Mouse (Mus musculus) fibroblast of lung, adult 2 months (primary cell): Measurements from ENCODE around the gene Hist1h2br.
"Not testable (repeated sequence)": the region's sequence is repeated elsewhere in the genome, so short reads cannot be mapped to it uniquely, and the experiment has no call there.

ENCODE experiments used
- DNase-seq: peaks from one replicate; pipeline ENCODE4 v3.0.0-alpha.2; 2011; ENCODE audit warnings: low read depth

Gene Hist1h2br

DNA sequence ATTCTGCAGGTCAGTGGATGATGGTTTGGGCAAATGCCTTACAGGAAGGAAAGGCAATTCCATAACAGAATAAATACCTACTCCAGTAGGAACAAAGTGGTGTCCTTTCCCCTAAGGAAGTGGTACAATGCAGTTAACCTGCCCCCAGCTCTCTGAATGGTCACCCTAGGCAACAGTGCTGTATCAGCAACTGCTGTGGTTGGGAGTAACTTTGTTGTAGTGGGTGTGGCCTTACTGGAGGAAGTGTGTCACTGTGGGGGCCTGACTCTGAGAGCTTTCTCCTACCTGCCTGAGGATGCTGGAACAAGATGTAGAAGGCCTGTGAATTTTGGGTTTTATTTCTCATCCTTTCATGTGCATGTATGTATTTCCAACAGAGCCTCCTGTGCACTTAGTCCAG, 12.8 kb downstream of the Hist1h2br start:
- not testable (repeated sequence) for DNase-seq

DNA sequence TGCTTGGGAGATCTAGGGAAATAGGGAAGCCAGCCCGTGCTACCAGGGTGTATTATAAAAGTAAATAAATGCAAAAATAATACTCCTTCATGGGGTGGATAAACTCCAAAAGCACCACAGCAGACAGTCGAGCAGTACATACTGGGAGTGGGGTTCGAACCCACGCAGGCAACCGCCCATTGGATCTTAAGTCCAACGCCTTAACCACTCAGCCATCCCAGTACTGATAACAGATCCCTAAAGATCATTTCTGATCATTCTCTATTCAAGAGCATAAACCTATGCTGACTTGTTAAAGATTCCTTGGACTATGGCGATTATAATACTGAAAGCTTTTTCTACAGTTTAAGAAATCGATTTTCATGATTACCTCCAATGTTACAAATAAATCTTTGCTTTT, 14.3 kb downstream of the Hist1h2br start:
- DNase-seq = no peak

DNA sequence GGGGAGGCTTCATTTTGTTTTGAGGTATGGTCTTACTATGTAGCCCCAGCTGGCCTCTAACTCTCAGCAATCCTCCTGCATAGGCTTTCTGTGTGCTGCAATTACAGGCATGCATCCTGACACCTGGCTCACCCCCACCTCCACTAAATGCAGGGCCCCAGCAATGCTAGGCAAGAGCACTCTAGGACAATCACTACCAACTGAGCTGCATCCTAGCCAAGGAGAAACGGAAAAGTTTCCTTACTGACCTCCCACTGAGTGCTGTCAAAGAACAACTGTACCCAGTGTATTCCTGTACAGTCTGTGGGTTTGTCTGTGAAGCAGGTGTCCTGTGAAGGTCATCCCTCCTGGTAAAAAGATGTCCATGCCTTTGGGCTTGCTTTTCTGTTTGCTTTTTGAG, 17.2 kb downstream of the Hist1h2br start:
- DNase-seq = not testable (repeated sequence)

DNA sequence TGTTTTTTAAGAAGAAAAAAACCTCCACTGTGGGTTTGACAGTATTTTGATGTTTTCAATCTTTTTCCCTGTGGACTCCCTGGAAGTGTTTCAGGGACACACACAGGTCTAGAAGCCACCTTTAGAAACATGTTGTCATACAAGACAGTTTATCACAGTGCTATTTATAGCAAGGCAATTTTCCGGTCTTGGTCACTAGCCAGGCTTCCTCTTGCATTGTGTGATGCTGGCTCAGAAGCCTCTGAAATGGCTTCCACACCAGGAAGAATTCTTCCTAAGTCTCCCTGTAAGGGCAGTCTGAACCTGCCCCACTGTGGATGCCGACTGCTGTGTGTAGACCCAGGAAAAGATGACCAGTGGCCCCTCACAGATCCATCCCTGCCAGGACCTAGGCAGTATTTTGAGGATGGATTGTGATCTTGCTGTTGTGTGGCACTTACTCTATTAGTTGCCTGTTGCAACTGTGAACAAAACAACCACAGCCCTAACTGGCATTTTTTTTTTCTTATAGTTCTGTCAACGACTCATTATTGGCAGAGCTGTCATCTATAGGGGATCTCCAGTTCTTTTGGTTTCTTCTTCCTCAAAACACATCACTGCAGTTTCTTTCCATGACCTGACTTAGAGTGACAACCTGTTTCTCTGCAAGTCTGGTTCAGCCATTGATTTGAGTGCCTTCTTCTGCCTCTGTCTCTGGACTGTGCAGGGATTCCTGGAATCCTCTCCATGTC, 18.8 kb downstream of the Hist1h2br start:
- DNase-seq = no peak

DNA sequence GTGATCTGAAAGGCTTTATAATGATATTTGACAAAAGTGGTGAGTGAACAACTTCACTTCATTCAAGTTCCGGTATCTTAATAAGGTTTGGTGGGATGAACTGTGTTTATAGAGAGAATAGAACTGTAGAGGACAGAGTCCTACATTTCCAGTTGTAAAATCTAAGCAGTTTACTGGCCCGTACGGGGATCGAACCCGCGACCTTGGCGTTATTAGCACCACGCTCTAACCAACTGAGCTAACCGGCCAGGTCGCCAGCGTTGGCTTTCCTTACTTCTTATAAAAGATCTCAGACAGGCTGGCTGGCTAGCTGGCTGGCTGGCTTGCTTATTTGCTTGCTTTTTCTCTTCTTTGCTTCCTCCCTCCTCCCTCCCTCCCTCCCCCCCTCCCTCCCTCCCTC, 21.6 kb downstream of the Hist1h2br start:
- no peak for DNase-seq

DNA sequence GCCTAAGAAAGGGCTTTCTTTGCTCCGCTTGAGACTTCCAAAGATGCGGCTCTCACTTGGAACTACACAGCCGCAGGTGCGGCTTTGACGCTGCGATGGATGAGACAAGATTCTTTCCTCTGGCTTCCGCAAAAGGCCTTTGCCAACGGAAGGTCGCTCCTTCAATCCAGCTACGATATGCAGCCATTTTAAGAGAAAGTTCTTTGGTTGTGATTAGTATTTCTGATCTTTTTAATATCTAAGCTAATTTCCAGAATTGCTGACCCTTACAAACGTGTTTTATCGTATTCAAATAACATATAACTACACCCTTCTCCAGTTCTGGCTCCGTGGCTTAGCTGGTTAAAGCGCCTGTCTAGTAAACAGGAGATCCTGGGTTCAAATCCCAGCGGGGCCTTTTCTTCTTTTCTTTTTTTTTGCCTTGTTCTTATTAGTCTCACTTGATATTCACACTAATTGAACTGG, 22.2 kb downstream of the Hist1h2br start:
- no peak for DNase-seq

DNA sequence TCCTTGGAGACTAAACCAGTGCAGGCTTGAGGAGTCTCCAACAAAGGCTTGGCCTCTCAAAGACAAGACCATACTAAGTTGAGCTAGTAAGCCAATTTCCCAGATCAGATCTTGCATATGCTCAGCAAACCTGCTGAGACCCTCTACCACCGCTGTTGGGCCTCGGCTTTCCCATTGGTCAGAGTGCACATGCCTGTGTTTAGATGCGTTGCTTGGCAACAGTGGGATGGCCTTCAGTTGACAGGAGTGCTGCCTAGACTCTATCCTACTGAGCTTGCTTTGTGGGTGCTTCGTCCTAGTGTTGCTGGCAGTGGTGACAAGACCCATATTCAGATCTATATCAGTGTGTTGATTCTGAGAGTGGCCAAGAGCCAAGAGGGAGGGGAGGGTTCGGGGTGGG, 28.1 kb downstream of the Hist1h2br start:
- DNase-seq = no peak

DNA sequence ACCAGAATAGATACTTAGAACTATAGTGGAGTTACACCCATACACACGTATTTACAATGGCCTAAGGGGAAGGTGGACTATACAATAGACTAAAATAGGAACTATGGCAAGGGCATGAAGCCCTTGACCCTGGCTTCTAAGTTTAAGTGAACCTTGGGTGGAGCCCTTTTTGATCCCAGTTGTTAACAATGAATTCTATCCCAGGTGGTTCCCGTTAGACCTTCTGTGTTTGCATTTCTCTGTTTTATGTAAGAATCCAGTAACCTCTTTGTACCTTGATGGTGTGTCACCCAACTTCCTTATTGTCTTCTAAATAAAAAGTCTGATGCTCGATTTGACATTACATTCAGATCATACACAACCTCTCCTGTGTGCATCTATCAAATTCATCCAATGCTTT, 32.0 kb downstream of the Hist1h2br start:
- not testable (repeated sequence) for DNase-seq

DNA sequence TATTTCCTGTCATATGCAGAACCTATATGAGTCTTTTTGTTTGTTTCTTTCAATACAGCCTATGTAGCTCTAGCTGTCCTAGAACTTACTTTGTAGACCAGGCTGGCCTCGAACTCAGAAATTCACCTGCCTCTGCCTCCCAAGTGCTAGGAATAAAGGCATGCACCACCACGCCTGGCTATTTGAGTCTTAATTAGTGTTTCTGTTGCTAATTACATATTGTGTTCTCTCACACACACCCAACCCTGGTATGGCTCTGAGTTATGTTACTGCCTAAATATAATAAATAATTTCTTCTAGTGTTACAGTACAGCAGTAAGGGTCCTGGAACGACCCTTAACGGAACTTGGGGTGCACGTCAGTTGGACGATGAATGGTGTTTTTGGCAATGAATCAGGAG, 47.2 kb downstream of the Hist1h2br start:
- no peak for DNase-seq

DNA sequence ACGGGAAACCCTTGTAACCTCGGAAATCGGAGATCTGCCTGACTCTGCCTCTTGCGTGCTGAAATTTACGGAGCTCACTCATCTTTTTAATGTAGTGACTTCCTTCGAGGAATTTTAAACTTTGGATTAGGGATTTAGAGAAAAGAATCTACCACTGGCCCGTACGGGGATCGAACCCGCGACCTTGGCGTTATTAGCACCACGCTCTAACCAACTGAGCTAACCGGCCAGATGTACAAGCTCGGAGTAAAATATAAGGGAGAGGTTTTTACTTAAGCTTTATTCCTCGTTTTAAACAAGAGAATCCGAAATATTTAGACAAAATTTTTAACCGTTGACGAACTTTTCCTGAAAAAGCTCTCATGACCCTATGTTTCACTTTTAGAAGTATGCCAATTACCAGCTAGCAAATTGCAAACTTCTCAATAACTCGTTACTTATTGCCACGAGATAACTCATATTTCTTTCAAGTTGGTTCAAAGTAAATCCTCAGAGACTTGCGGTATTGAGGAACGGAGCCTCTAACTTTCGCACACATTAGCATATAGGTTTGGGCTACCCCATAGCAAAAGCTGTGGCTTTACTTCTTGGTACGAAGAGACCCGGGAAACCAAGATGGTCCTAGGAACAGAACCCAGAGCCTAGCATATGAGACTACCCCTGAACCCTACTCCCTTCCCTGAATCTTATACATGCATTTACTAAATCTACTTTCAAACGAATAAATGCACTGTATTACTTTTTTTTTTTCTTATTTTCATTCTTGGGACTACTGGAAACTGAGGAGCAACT, 48.5 kb downstream of the Hist1h2br start:
- peak; percentile 26 for DNase-seq

DNA sequence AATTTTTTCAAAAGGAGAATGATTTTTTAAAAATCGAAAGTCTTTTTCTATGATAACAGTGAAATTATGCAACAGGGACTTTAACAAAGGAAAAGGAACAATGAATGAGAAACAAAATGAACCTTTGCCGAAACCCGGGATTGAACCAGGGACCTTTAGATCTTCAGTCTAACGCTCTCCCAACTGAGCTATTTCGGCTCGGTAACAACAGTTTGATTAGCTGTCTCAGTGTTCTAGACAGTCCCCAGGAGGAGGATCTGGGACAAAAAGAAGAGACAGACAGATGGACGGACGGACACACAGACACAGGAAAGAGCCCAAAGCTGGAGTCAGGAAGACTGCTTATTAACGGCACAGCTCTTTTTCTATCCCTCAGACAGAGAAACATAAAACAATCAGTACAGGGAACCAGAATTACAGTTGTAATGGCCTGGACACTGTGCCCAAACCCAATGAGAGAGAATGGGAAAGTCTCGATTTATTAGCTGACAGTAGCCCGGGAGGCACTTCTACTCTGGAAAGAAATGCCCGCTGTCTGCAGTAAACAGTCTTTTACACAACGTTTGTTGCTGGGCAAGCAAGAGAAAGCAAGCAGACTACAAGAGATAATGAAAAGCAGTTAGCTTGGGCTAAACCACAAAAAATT, 49.3 kb downstream of the Hist1h2br start:
- DNase-seq = peak; percentile 33

DNA sequence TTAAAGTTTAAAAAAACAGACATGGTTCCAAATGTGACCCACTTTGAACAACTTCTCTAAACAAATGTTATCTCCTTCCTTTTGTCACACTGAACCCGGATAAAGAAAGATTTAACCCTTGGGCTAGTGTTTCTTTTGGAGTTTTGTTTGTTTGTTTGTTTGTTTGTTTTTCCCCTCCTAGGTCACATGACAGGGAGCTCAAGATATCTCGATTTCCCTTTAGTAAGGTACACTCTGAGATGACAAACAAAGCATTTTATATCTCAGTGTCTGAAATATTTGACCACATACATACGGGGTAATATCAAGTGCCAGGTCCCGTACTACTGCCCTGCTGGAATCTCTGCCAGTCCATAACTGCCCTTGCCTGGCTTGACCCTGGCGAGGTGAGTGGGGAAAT, 49.9 kb downstream of the Hist1h2br start:
- DNase-seq = no peak

DNA sequence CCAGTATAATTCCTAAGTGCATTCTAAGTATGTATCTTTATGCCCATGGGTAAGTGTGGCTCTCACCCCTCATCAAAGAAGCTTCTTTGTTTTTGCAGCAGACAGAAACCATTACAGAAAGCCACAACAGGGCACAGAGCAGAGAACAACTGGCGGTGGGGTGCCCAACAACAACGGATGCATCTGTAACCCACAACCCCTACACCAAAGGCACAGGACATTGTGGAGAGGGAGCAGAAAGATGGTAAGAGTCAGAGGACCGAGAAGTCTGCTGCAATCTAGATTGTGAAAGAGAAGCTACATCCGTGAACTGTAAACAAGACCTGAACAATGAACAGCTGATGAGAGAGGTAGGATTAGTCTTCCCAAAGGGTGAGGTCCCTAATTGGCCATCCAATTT, 51.0 kb downstream of the Hist1h2br start:
- DNase-seq = no peak
